Mouse (Mus musculus) C2C12 (cell line): Measurements from ENCODE around the gene Csf2rb2.

ENCODE experiments used
- CEBPB ChIP-seq: IDR thresholded peaks from one replicate; pipeline ENCODE4 v1.6.1; 2011; ENCODE audit warnings: low read depth, mild to moderate bottlenecking, control low read depth, moderate library complexity
- CTCF ChIP-seq: IDR thresholded peaks from one replicate; pipeline ENCODE4 v1.5.1; 2011; ENCODE audit not compliant: control insufficient read depth, insufficient read depth, insufficient read length
- MAX ChIP-seq: IDR thresholded peaks from one replicate; pipeline ENCODE4 v1.6.1; 2011; ENCODE audit warnings: mild to moderate bottlenecking, control low read depth
- MYOD1 ChIP-seq: IDR thresholded peaks from one replicate; pipeline ENCODE4 v1.6.1; 2011; ENCODE audit warnings: low read depth; ENCODE audit not compliant: control insufficient read depth, insufficient read length
- USF1 ChIP-seq: IDR thresholded peaks from one replicate; pipeline ENCODE4 v1.6.1; 2011; ENCODE audit warnings: low read depth, mild to moderate bottlenecking, control low read depth, moderate library complexity

GRCm38 (mm10) chr15:78351586-78352165 is 46.2 kb upstream of the Csf2rb2 start:
- TF ChIP-seq MAX (no peak), CTCF (no peak), CEBPB (no peak), MYOD1 (no peak), USF1 (no peak)
